Mouse (Mus musculus): ENCODE data around the gene Cd101. TPM values are rescaled to one million over a fixed set of nuclear protein-coding genes. Genes with fewer than 3 reads are reported as not detected.

Cd101 gene
- polyA plus RNA-seq, 1 experiment from 2014 or later = 0.23 TPM

- no peaks in the 10 kb centered on the region for H3K4me1 ChIP-seq
- peaks cover 28% of the 10 kb centered on the region for H3K36me3 ChIP-seq
- no peaks in the 10 kb centered on the region for H3K9me3 ChIP-seq
- no peak overlapping the region for H3K27ac ChIP-seq
- H3K9ac ChIP-seq = no peak overlapping the region
- no peak overlapping the region for H3K4me2 ChIP-seq
- WGBS = 91% methylated on average over 7 of the region's 7 CpGs
- H3K27me3 ChIP-seq = no peaks in the 10 kb centered on the region
- no peak overlapping the region for H3K4me3 ChIP-seq
- no peak for ATAC-seq (ENCODE audit: insufficient number of reproducible peaks, low FRiP score, low TSS enrichment, low read depth)
Observed at GRCm38 (mm10) chr3:101061865-101062585, 32.7 kb upstream of the Cd101 start.

DNA sequence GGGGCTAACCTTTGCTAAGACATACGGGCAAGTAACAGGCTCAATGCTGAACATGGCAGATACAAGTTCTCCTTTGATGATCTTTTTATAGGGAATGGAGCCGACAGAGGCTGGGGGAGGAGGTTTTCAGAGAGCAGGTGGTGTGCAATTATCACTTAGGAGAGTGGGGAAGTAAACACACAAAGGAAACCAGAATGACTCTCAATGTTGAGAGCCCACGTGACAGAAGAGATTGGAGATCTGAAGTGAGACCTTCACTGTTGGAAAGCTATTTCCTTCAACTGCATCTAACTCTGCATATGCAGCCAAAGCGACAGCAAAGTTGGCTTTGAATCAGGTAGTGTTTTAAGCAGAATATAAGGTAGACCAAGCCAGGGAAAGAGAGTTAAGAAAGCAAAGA, 29.9 kb upstream of the Cd101 start:
- Histone ChIP-seq H3K27me3 (no peaks in the 10 kb centered on the region), H3K36me3 (peaks cover 42% of the 10 kb centered on the region), H3K9me3 (no peaks in the 10 kb centered on the region), H3K4me2 (no peak overlapping the region), H3K27ac (no peak overlapping the region), H3K4me1 (no peaks in the 10 kb centered on the region), H3K9ac (no peak overlapping the region), H3K4me3 (no peak overlapping the region)
- WGBS = 59% methylated on average over 4 of the region's 4 CpGs
- ATAC-seq (ENCODE audit: insufficient number of reproducible peaks, low FRiP score, low TSS enrichment, low read depth) = no peak

GRCm38 (mm10) chr3:101058203-101058602, 28.8 kb upstream of the Cd101 start:
- WGBS = 82% methylated on average over 2 of the region's 2 CpGs
- H3K4me1 ChIP-seq = no peaks in the 10 kb centered on the region
- no peaks in the 10 kb centered on the region for H3K27me3 ChIP-seq
- no peaks in the 10 kb centered on the region for H3K9me3 ChIP-seq
- H3K4me2 ChIP-seq = no peak overlapping the region
- H3K36me3 ChIP-seq = peaks cover 45% of the 10 kb centered on the region
- no peak overlapping the region for H3K4me3 ChIP-seq
- H3K9ac ChIP-seq = no peak overlapping the region
- H3K27ac ChIP-seq = no peak overlapping the region
- ATAC-seq (ENCODE audit: insufficient number of reproducible peaks, low FRiP score, low TSS enrichment, low read depth) = no peak

DNA sequence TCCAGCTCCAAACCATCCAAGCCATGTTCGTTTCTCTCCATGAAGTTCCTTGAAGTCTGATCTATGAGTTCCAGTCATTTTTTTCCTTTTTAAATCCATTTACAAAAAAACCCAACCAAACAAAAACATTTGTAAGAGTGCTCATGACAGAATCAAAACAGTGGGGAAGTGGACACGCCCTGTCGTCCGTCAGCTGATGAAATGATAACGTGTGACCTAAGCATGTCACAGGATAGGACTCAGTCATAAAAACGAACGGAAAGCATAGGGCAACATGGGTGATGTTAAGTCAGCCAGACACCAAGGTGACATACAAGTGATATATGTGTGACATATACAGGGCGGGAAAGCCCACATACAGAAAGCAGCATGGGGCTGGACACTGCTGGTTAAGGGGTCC, 25.9 kb upstream of the Cd101 start:
- no peak for ATAC-seq (ENCODE audit: insufficient number of reproducible peaks, low FRiP score, low TSS enrichment, low read depth)
- WGBS = 83% methylated on average over 8 of the region's 8 CpGs
- H3K4me2 ChIP-seq = no peak overlapping the region
- H3K4me3 ChIP-seq = no peak overlapping the region
- no peaks in the 10 kb centered on the region for H3K4me1 ChIP-seq
- H3K27me3 ChIP-seq = no peaks in the 10 kb centered on the region
- H3K27ac ChIP-seq = no peak overlapping the region
- peaks cover 43% of the 10 kb centered on the region for H3K36me3 ChIP-seq
- no peak overlapping the region for H3K9ac ChIP-seq
- H3K9me3 ChIP-seq = no peaks in the 10 kb centered on the region

DNA sequence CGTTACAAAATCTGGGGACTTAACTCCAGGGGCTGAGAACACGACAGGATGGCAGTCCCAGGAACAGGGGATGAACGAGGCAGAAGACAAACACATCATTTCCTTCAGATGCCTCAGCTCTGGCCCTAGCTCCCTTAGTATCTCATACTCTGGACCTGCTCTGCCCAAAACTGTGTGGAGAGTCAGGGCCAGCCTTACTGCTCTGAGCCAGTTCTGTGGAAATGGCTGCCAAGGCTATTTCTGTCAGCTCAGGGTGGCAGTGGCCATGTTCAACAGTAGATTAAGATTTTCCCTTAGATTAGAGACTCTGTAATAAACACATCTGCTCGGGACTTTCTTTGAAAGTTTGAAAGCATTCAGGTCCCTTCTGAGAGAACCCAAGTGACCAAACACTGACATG, 22.2 kb upstream of the Cd101 start:
- H3K36me3 ChIP-seq = peaks cover 36% of the 10 kb centered on the region

GRCm38 (mm10) chr3:101049997-101050396, 20.6 kb upstream of the Cd101 start:
- no peak overlapping the region for H3K9ac ChIP-seq
- H3K4me2 ChIP-seq = no peak overlapping the region
- H3K27me3 ChIP-seq = no peaks in the 10 kb centered on the region
- no peak overlapping the region for H3K4me3 ChIP-seq
- no peak overlapping the region for H3K27ac ChIP-seq
- peaks cover 33% of the 10 kb centered on the region for H3K36me3 ChIP-seq
- 79% methylated on average over 9 of the region's 9 CpGs for whole genome bisulfite sequencing
- no peak for ATAC-seq (ENCODE audit: insufficient number of reproducible peaks, low FRiP score, low TSS enrichment, low read depth)
- H3K4me1 ChIP-seq = peaks cover 11% of the 10 kb centered on the region; the same call in 1 of the 2 replicates
- no peaks in the 10 kb centered on the region for H3K9me3 ChIP-seq

More for the DNA sequence above, 22.2 kb upstream of the Cd101 start:
- no peak for ATAC-seq (ENCODE audit: insufficient number of reproducible peaks, low FRiP score, low TSS enrichment, low read depth)
- H3K9ac ChIP-seq = no peak overlapping the region
- no peaks in the 10 kb centered on the region for H3K9me3 ChIP-seq
- no peak overlapping the region for H3K27ac ChIP-seq
- no peak overlapping the region for H3K4me2 ChIP-seq
- H3K27me3 ChIP-seq = no peaks in the 10 kb centered on the region
- WGBS = 68% methylated on average over 4 of the region's 4 CpGs
- no peak overlapping the region for H3K4me3 ChIP-seq
- H3K4me1 ChIP-seq = peaks cover 8% of the 10 kb centered on the region; the same call in 1 of the 2 replicates

GRCm38 (mm10) chr3:101048781-101049180, 19.4 kb upstream of the Cd101 start:
- Histone ChIP-seq H3K9me3 (no peaks in the 10 kb centered on the region), H3K27ac (no peak overlapping the region; the same call in 1 of the 2 replicates), H3K4me2 (no peak overlapping the region), H3K9ac (no peak overlapping the region), H3K4me1 (peaks cover 15% of the 10 kb centered on the region), H3K36me3 (peaks cover 34% of the 10 kb centered on the region), H3K4me3 (no peak overlapping the region), H3K27me3 (no peaks in the 10 kb centered on the region)
- WGBS = 72% methylated on average over 2 of the region's 2 CpGs
- ATAC-seq (ENCODE audit: insufficient number of reproducible peaks, low FRiP score, low TSS enrichment, low read depth) = no peak

- Histone ChIP-seq H3K27me3 (no peaks in the 10 kb centered on the region), H3K4me2 (no peak overlapping the region), H3K9ac (no peak overlapping the region), H3K36me3 (peaks cover 44% of the 10 kb centered on the region), H3K9me3 (no peaks in the 10 kb centered on the region), H3K4me3 (no peak overlapping the region), H3K4me1 (peaks cover 15% of the 10 kb centered on the region), H3K27ac (0 out of 2 replicates have a peak overlapping the region, but pooled peaks have one; percentile 33)
- 82% methylated on average over 15 of the region's 15 CpGs for WGBS
- peak; percentile 8; the same call in 1 of the 2 replicates for ATAC-seq (ENCODE audit: insufficient number of reproducible peaks, low FRiP score, low TSS enrichment, low read depth)
Observed at GRCm38 (mm10) chr3:101047586-101048275, 18.4 kb upstream of the Cd101 start.

GRCm38 (mm10) chr3:101045431-101045830, 16.1 kb upstream of the Cd101 start:
- WGBS = 84% methylated on average over 15 of the region's 15 CpGs
- ATAC-seq (ENCODE audit: insufficient number of reproducible peaks, low FRiP score, low TSS enrichment, low read depth) = no peak
- H3K4me1 ChIP-seq = peaks cover 15% of the 10 kb centered on the region
- peaks cover 47% of the 10 kb centered on the region for H3K36me3 ChIP-seq
- H3K27me3 ChIP-seq = no peaks in the 10 kb centered on the region
- H3K4me2 ChIP-seq = no peak overlapping the region
- no peak overlapping the region for H3K9ac ChIP-seq
- H3K9me3 ChIP-seq = no peaks in the 10 kb centered on the region
- H3K27ac ChIP-seq = peak overlapping the region; percentile 44
- H3K4me3 ChIP-seq = no peak overlapping the region

DNA sequence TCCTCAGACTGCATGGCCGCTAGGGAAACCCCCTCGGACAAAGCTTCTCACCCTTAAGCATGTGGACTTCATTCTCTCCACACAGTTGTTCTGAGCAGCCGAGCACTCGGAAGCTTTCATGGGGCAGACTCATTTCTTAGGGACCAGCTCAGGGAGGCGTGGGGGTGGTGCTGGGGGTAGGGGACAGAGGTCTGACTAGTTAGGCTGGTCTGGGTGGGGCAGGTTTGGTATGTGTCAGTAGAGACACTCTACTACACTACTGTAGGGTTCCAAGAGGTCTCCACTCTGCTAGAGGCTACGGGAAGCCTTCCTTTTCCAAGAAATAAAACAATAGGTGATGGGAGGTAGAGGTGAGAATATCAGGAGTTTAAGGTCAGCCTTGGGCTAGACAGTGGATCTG, 15.3 kb upstream of the Cd101 start:
- H3K9me3 ChIP-seq = no peaks in the 10 kb centered on the region
- no peaks in the 10 kb centered on the region for H3K27me3 ChIP-seq
- peaks cover 15% of the 10 kb centered on the region for H3K4me1 ChIP-seq
- H3K4me2 ChIP-seq = no peak overlapping the region
- H3K4me3 ChIP-seq = no peak overlapping the region
- H3K9ac ChIP-seq = no peak overlapping the region
- ATAC-seq (ENCODE audit: insufficient number of reproducible peaks, low FRiP score, low TSS enrichment, low read depth) = no peak
- H3K36me3 ChIP-seq = peaks cover 43% of the 10 kb centered on the region
- H3K27ac ChIP-seq = peak overlapping the region; percentile 22; the same call in 1 of the 2 replicates
- 64% methylated on average over 6 of the region's 6 CpGs for WGBS

DNA sequence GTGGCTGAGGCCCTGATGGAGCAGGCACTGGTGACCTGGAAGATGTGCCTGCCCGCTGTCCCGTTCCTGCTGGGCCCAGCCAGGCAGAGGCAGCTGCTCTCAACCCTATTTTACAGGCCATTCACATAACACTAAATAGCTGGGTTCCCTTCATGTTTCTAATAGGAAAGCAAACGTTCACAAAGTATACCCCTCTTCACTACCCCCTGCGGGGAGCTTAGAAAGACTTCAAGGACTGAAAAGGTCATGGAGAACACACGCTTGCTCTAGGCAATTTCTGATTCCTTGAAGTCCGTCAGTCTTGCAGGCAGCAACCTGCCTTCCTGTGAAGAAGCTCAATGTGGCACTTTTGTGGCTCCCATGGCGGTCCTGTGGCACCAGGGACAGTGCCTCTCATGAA, 12.6 kb upstream of the Cd101 start:
- no peak for ATAC-seq (ENCODE audit: insufficient number of reproducible peaks, low FRiP score, low TSS enrichment, low read depth)
- H3K27ac ChIP-seq = no peak overlapping the region
- H3K4me1 ChIP-seq = peaks cover 19% of the 10 kb centered on the region
- H3K9me3 ChIP-seq = no peaks in the 10 kb centered on the region
- H3K27me3 ChIP-seq = no peaks in the 10 kb centered on the region
- 69% methylated on average over 7 of the region's 7 CpGs for WGBS
- no peak overlapping the region for H3K4me2 ChIP-seq
- no peak overlapping the region for H3K4me3 ChIP-seq
- peaks cover 33% of the 10 kb centered on the region for H3K36me3 ChIP-seq
- H3K9ac ChIP-seq = no peak overlapping the region

GRCm38 (mm10) chr3:101037984-101038545, 8.7 kb upstream of the Cd101 start:
- H3K36me3 ChIP-seq = peaks cover 12% of the 10 kb centered on the region
- no peak overlapping the region; the same call in 1 of the 2 replicates for H3K27ac ChIP-seq
- no peaks in the 10 kb centered on the region for H3K9me3 ChIP-seq
- no peak overlapping the region for H3K4me2 ChIP-seq
- peaks cover 13% of the 10 kb centered on the region for H3K4me1 ChIP-seq
- no peak for ATAC-seq (ENCODE audit: insufficient number of reproducible peaks, low FRiP score, low TSS enrichment, low read depth)
- H3K4me3 ChIP-seq = no peak overlapping the region
- WGBS = 65% methylated on average over 5 of the region's 5 CpGs
- H3K9ac ChIP-seq = no peak overlapping the region
- H3K27me3 ChIP-seq = no peaks in the 10 kb centered on the region

All from limb, embryonic 15.5 days (tissue).